Mouse (Mus musculus): Measurements from ENCODE around the gene Fam168b. TPM values are rescaled to one million over a fixed set of nuclear protein-coding genes. Genes with fewer than 3 reads are reported as not detected.

Fam168b gene
- polyA plus RNA-seq, 1 experiment from 2014 or later = 148 TPM

- peak overlapping the region; percentile 96 for H3K4me2 ChIP-seq (ENCODE audit: low read depth)
- H3K36me3 ChIP-seq (ENCODE audit: control insufficient read depth, insufficient read depth, low read length) = no peaks in the 10 kb centered on the region
- ATAC-seq (ENCODE audit: insufficient read depth, low FRiP score, low TSS enrichment) = no peak
- DNase-seq (ENCODE audit: low spot score) = no peak
- WGBS = 1% methylated on average over 12 of the region's 12 CpGs
- no peaks in the 10 kb centered on the region for H3K9me3 ChIP-seq (ENCODE audit: control insufficient read depth, low read length)
- no peak overlapping the region; the same call in 1 of the 2 replicates for H3K27ac ChIP-seq (ENCODE audit: low read depth, low read length)
- peak overlapping the region; percentile 82 for H3K9ac ChIP-seq (ENCODE audit: low read length)
- H3K4me1 ChIP-seq (ENCODE audit: control insufficient read depth, insufficient read depth, low read length) = peaks cover 19% of the 10 kb centered on the region; the same call in 1 of the 2 replicates
- H3K27me3 ChIP-seq (ENCODE audit: control insufficient read depth, insufficient read depth, low read length) = no peaks in the 10 kb centered on the region
- peak overlapping the region; percentile 73 for H3K4me3 ChIP-seq (ENCODE audit: low read depth, low read length)
Measured at GRCm38 (mm10) chr1:34841709-34842388, 1.0 kb downstream of the Fam168b start.

- no peak for ATAC-seq (ENCODE audit: insufficient read depth, low FRiP score, low TSS enrichment)
- no peaks in the 10 kb centered on the region for H3K27me3 ChIP-seq (ENCODE audit: control insufficient read depth, insufficient read depth, low read length)
- peaks cover 6% of the 10 kb centered on the region for H3K36me3 ChIP-seq (ENCODE audit: control insufficient read depth, insufficient read depth, low read length)
- DNase-seq (ENCODE audit: low spot score) = no peak
- no peaks in the 10 kb centered on the region for H3K9me3 ChIP-seq (ENCODE audit: control insufficient read depth, low read length)
- no peak overlapping the region for H3K9ac ChIP-seq (ENCODE audit: low read length)
- no peak overlapping the region for H3K4me3 ChIP-seq (ENCODE audit: low read depth, low read length)
- H3K4me1 ChIP-seq (ENCODE audit: control insufficient read depth, insufficient read depth, low read length) = peaks cover 19% of the 10 kb centered on the region; the same call in 1 of the 2 replicates
- H3K4me2 ChIP-seq (ENCODE audit: low read depth) = no peak overlapping the region
- WGBS = 66% methylated on average over 12 of the region's 12 CpGs
- H3K27ac ChIP-seq (ENCODE audit: low read depth, low read length) = no peak overlapping the region
Measured at GRCm38 (mm10) chr1:34839241-34839640, 3.6 kb downstream of the Fam168b start.

DNA sequence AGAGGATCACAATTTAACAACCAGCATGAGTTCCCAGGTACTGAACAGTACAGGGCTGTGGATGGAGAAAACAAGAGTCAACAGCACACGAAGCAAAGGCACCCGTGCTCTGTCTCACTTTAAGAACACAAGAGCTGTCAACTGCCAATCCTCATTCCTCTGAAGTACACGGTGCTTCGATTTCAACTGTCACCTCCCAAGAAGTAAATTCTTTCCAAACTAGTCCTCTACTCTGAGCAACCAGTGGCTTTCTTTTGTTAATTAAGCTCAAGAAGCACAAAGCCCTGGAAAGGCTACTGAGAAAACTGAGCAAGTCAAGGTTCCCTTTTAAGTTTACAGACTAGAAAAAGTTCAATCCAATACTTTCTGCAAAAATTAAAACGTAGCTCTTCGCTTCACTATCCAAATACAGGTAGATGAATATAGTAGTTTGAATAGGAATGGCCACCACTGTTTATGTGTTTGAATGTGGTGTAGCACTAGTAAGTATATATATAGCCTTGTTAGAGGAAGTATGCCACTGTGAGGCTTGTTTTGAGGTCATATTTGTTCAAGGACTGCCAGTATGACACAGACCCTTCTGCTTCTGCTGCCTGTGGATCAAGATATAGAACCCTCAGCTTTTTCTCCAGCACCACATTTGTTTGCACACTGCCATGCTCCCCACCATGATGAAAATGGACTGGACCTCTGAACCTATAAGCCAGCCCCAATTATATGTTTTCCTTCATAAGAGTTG lies 4.7 kb downstream of the Fam168b start:
- WGBS = 78% methylated on average over 6 of the region's 6 CpGs
- Histone ChIP-seq H3K27me3 (ENCODE audit: control insufficient read depth, insufficient read depth, low read length) (no peaks in the 10 kb centered on the region), H3K4me3 (ENCODE audit: low read depth, low read length) (no peak overlapping the region), H3K4me1 (ENCODE audit: control insufficient read depth, insufficient read depth, low read length) (peaks cover 15% of the 10 kb centered on the region; the same call in 1 of the 2 replicates), H3K4me2 (ENCODE audit: low read depth) (no peak overlapping the region), H3K27ac (ENCODE audit: low read depth, low read length) (no peak overlapping the region), H3K36me3 (ENCODE audit: control insufficient read depth, insufficient read depth, low read length) (peaks cover 7% of the 10 kb centered on the region), H3K9me3 (ENCODE audit: control insufficient read depth, low read length) (no peaks in the 10 kb centered on the region), H3K9ac (ENCODE audit: low read length) (no peak overlapping the region)
- no peak for DNase-seq (ENCODE audit: low spot score)
- no peak for ATAC-seq (ENCODE audit: insufficient read depth, low FRiP score, low TSS enrichment)

GRCm38 (mm10) chr1:34834904-34835303 lies 8.0 kb downstream of the Fam168b start:
- Histone ChIP-seq H3K36me3 (ENCODE audit: control insufficient read depth, insufficient read depth, low read length) (peaks cover 7% of the 10 kb centered on the region), H3K27ac (ENCODE audit: low read depth, low read length) (no peak overlapping the region), H3K4me1 (ENCODE audit: control insufficient read depth, insufficient read depth, low read length) (peaks cover 4% of the 10 kb centered on the region; the same call in 1 of the 2 replicates), H3K9ac (ENCODE audit: low read length) (no peak overlapping the region), H3K4me2 (ENCODE audit: low read depth) (no peak overlapping the region), H3K9me3 (ENCODE audit: control insufficient read depth, low read length) (no peaks in the 10 kb centered on the region), H3K27me3 (ENCODE audit: control insufficient read depth, insufficient read depth, low read length) (no peaks in the 10 kb centered on the region), H3K4me3 (ENCODE audit: low read depth, low read length) (no peak overlapping the region)
- no peak for DNase-seq (ENCODE audit: low spot score)
- 87% methylated on average over 2 of the region's 2 CpGs for WGBS
- ATAC-seq (ENCODE audit: insufficient read depth, low FRiP score, low TSS enrichment) = no peak

DNA sequence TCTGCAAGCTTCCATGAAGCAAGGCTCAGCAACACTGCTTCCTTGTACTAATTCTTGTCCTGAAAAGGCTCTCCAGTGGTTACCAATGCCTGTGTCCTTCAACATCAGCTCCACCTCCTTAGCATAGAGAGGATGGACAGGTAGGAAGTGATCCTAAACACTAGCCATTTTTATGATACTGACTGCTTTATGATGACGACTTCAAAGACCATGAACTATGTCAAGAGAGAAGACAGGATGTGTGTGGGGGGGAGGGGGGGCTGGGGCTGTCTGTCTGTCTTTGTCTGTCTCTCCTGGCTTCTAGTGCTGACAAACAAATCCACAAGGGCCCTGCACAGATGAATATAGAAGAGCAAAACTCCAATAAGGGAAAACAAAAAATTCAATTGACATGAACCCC lies 11.5 kb downstream of the Fam168b start:
- Histone ChIP-seq H3K36me3 (ENCODE audit: control insufficient read depth, insufficient read depth, low read length) (peaks cover 11% of the 10 kb centered on the region), H3K27me3 (ENCODE audit: control insufficient read depth, insufficient read depth, low read length) (no peaks in the 10 kb centered on the region), H3K9me3 (ENCODE audit: control insufficient read depth, low read length) (no peaks in the 10 kb centered on the region), H3K27ac (ENCODE audit: low read depth, low read length) (no peak overlapping the region), H3K9ac (ENCODE audit: low read length) (no peak overlapping the region), H3K4me2 (ENCODE audit: low read depth) (no peak overlapping the region), H3K4me3 (ENCODE audit: low read depth, low read length) (no peak overlapping the region), H3K4me1 (ENCODE audit: control insufficient read depth, insufficient read depth, low read length) (no peaks in the 10 kb centered on the region)
- no peak for DNase-seq (ENCODE audit: low spot score)
- ATAC-seq (ENCODE audit: insufficient read depth, low FRiP score, low TSS enrichment) = no peak
- WGBS = 71% methylated on average over 1 of the region's 1 CpGs

DNA sequence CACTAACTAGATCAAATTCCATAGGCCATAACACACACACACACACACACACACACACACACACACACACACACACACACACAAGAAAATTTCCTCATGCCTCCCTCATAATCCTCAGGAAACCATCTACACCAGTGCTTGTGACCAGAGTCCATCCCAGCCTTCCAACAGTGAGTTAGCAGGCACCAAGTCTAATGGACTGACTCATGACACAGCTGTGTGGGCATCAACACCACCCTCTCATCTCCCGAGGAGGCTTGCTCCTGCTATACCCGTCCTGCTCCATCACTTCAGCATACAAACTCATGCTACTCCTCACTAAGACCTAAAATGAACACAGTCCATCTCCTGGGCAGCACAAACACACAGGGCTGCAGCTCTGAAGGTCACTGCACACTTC lies 11.9 kb downstream of the Fam168b start:
- no peak for DNase-seq (ENCODE audit: low spot score)
- no peak overlapping the region for H3K4me2 ChIP-seq (ENCODE audit: low read depth)
- H3K36me3 ChIP-seq (ENCODE audit: control insufficient read depth, insufficient read depth, low read length) = peaks cover 9% of the 10 kb centered on the region
- no peak overlapping the region for H3K27ac ChIP-seq (ENCODE audit: low read depth, low read length)
- no peak overlapping the region for H3K9ac ChIP-seq (ENCODE audit: low read length)
- no peaks in the 10 kb centered on the region for H3K27me3 ChIP-seq (ENCODE audit: control insufficient read depth, insufficient read depth, low read length)
- WGBS = 83% methylated on average over 2 of the region's 2 CpGs
- H3K4me1 ChIP-seq (ENCODE audit: control insufficient read depth, insufficient read depth, low read length) = no peaks in the 10 kb centered on the region
- no peaks in the 10 kb centered on the region for H3K9me3 ChIP-seq (ENCODE audit: control insufficient read depth, low read length)
- ATAC-seq (ENCODE audit: insufficient read depth, low FRiP score, low TSS enrichment) = no peak
- no peak overlapping the region for H3K4me3 ChIP-seq (ENCODE audit: low read depth, low read length)

- 94% methylated on average over 5 of the region's 5 CpGs for WGBS
- peaks cover 8% of the 10 kb centered on the region for H3K36me3 ChIP-seq (ENCODE audit: control insufficient read depth, insufficient read depth, low read length)
- no peaks in the 10 kb centered on the region for H3K27me3 ChIP-seq (ENCODE audit: control insufficient read depth, insufficient read depth, low read length)
- H3K27ac ChIP-seq (ENCODE audit: low read depth, low read length) = no peak overlapping the region
- DNase-seq (ENCODE audit: low spot score) = no peak
- no peak for ATAC-seq (ENCODE audit: insufficient read depth, low FRiP score, low TSS enrichment)
- H3K9ac ChIP-seq (ENCODE audit: low read length) = no peak overlapping the region
- H3K9me3 ChIP-seq (ENCODE audit: control insufficient read depth, low read length) = no peaks in the 10 kb centered on the region
- no peak overlapping the region for H3K4me3 ChIP-seq (ENCODE audit: low read depth, low read length)
- H3K4me2 ChIP-seq (ENCODE audit: low read depth) = no peak overlapping the region
- H3K4me1 ChIP-seq (ENCODE audit: control insufficient read depth, insufficient read depth, low read length) = no peaks in the 10 kb centered on the region
Measured at GRCm38 (mm10) chr1:34828528-34829294, 14.2 kb downstream of the Fam168b start.

DNA sequence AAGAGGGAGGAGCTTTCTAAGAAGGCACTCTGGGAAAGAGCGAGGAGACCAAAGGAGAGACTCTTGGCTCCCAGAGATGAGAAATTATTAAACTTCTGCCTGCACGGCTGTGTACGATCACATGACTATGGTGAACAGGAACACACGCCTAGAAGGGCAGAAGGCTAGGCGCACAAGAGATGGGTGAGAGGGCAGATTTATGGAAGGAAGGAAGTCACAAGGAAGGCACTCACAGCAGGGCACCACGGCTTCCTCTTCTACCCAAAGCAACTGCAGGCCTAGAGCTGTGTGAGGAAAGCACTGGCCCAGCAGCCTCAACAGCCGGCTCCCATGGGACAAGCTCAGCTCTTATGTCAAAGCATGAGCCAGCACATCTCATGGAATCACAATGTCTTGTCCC lies 15.0 kb downstream of the Fam168b start:
- Histone ChIP-seq H3K4me2 (ENCODE audit: low read depth) (no peak overlapping the region), H3K27me3 (ENCODE audit: control insufficient read depth, insufficient read depth, low read length) (no peaks in the 10 kb centered on the region), H3K27ac (ENCODE audit: low read depth, low read length) (no peak overlapping the region), H3K4me3 (ENCODE audit: low read depth, low read length) (no peak overlapping the region), H3K36me3 (ENCODE audit: control insufficient read depth, insufficient read depth, low read length) (peaks cover 8% of the 10 kb centered on the region), H3K4me1 (ENCODE audit: control insufficient read depth, insufficient read depth, low read length) (no peaks in the 10 kb centered on the region), H3K9me3 (ENCODE audit: control insufficient read depth, low read length) (no peaks in the 10 kb centered on the region), H3K9ac (ENCODE audit: low read length) (no peak overlapping the region)
- DNase-seq (ENCODE audit: low spot score) = no peak
- whole genome bisulfite sequencing = 84% methylated on average over 7 of the region's 7 CpGs
- ATAC-seq (ENCODE audit: insufficient read depth, low FRiP score, low TSS enrichment) = no peak

Data from neural tube, embryonic 11.5 days (tissue).